ENCODE assay signal across 8 mouse cellular contexts in genomic region chr3:95930471-95930789, GRCm38 (mm10). TPM values are rescaled to one million over a fixed set of nuclear protein-coding genes. Genes with fewer than 3 reads are reported as not detected.
DNase-seq lines count a peak whose midpoint lies in the region; ATAC-seq and TF ChIP-seq lines count a peak whose summit lies in the region.

No protein-coding gene starts in this region.

- H3K4me1 ChIP-seq in embryonic facial prominence, embryonic 10.5 days, result peaks cover 19% of the 10 kb centered on the region
- H3K4me1 ChIP-seq in limb, embryonic 10.5 days, result peaks cover 10% of the 10 kb centered on the region; the same call in 1 of the 2 replicates
- peaks cover 23% of the 10 kb centered on the region for H3K4me1 ChIP-seq in neural tube, embryonic 13.5 days (replicated peaks)

- TF ChIP-seq CTCF in left cerebral cortex, adult 2 months (IDR thresholded peaks at IDR 0.05), result no peak

- H3K27ac ChIP-seq in left cerebral cortex, adult 2 months, result no peak overlapping the region; the same call in 1 of the 2 replicates
- H3K27ac ChIP-seq in embryonic facial prominence, embryonic 10.5 days (replicated peaks), result peak overlapping the region; percentile 99
- H3K27ac ChIP-seq in limb, embryonic 10.5 days, result peak overlapping the region; percentile 96
- H3K27ac ChIP-seq in neural tube, embryonic 13.5 days (replicated peaks), result peak overlapping the region; percentile 87

- intact Hi-C loops in left cerebral cortex, adult 2 months (cut with DNase I), result no loop called here
- intact Hi-C loops in left cerebral cortex, postnatal 36 days (cut with DNase I), result no loop called here

- peak overlapping the region; percentile 75 for H3K4me2 ChIP-seq in neural tube, embryonic 13.5 days

- no peak for ATAC-seq in neural tube, embryonic 13.5 days (ENCODE audit: low read depth)

- H3K27me3 ChIP-seq in embryonic facial prominence, embryonic 10.5 days (replicated peaks; ENCODE audit: low read depth, poor library complexity, severe bottlenecking), result no peaks in the 10 kb centered on the region
- H3K27me3 ChIP-seq in limb, embryonic 10.5 days (ENCODE audit: low read depth, poor library complexity, severe bottlenecking), result no peaks in the 10 kb centered on the region
- H3K27me3 ChIP-seq in neural tube, embryonic 13.5 days, result no peaks in the 10 kb centered on the region

- H3K4me3 ChIP-seq in left cerebral cortex, adult 2 months, result peak overlapping the region; percentile 94
- H3K4me3 ChIP-seq in embryonic facial prominence, embryonic 10.5 days, result peak overlapping the region; percentile 89
- H3K4me3 ChIP-seq in limb, embryonic 10.5 days, result peak overlapping the region; percentile 95
- peak overlapping the region; percentile 87 for H3K4me3 ChIP-seq in neural tube, embryonic 13.5 days

- DNase-seq in left cerebral cortex, adult 2 months (ENCODE audit: extremely low spot score in 1 of 2, low spot score in 2 of 2), result no peak
- no peak for DNase-seq in left cerebral cortex, postnatal 36 days (ENCODE audit: low spot score in 2 of 2)
- DNase-seq in embryonic facial prominence, embryonic 10.5 days (ENCODE audit: low spot score), result peak; percentile 30
- DNase-seq in limb, embryonic 10.5 days (ENCODE audit: low spot score), result peak; percentile 41
- no peak for DNase-seq in layer of hippocampus, postnatal 25 days (ENCODE audit: extremely low spot score in 1 of 2, low spot score in 1 of 2)
- DNase-seq in testis, postnatal 10 days (ENCODE audit: low spot score), result no peak
- no peak for DNase-seq in layer of hippocampus, postnatal 14 days (ENCODE audit: low spot score in 2 of 2)

- WGBS in embryonic facial prominence, embryonic 10.5 days, result 7% methylated on average over 5 of the region's 5 CpGs
- 4% methylated on average over 5 of the region's 5 CpGs for WGBS in limb, embryonic 10.5 days
- WGBS in neural tube, embryonic 13.5 days, result 5% methylated on average over 5 of the region's 5 CpGs

- H3K9ac ChIP-seq in neural tube, embryonic 13.5 days, result peak overlapping the region; percentile 88

- H3K36me3 ChIP-seq in embryonic facial prominence, embryonic 10.5 days (replicated peaks), result peaks cover 34% of the 10 kb centered on the region
- peaks cover 37% of the 10 kb centered on the region for H3K36me3 ChIP-seq in limb, embryonic 10.5 days
- peaks cover 22% of the 10 kb centered on the region for H3K36me3 ChIP-seq in neural tube, embryonic 13.5 days

- no peaks in the 10 kb centered on the region for H3K9me3 ChIP-seq in embryonic facial prominence, embryonic 10.5 days
- H3K9me3 ChIP-seq in limb, embryonic 10.5 days (replicated peaks), result no peaks in the 10 kb centered on the region
- H3K9me3 ChIP-seq in neural tube, embryonic 13.5 days, result no peaks in the 10 kb centered on the region

RNA-seq across cellular contexts. Expression of gene Anp32e, which starts 1.4 kb away (rescaled TPM):
- 10 to 100 TPM; 82.7 to 98.9 TPM for total RNA-seq in left cerebral cortex, adult 2 months (2021)
- 10 to 100 TPM; 87.9 to 91.2 TPM for total RNA-seq in left cerebral cortex, postnatal 36 days (2021)
- 369 and 371 TPM in 2 replicates for polyA plus RNA-seq in embryonic facial prominence, embryonic 10.5 days (2016; fragmentation: Nextera tagmentation; extraction: Ambion mirVana)
- 344 and 367 TPM in 2 replicates for polyA plus RNA-seq in limb, embryonic 10.5 days (2016; fragmentation: Nextera tagmentation; extraction: Ambion mirVana)
- polyA plus RNA-seq in neural tube, embryonic 13.5 days (2015; fragmentation: Nextera tagmentation; extraction: Ambion mirVana), result 150 and 161 TPM in 2 replicates
- total RNA-seq in layer of hippocampus, postnatal 25 days (2021), result 10 to 100 TPM; 73.8 to 73.9 TPM
- 100 to 1,000 TPM; 101 TPM for total RNA-seq in layer of hippocampus, postnatal 14 days (2021)

RNA-seq across cellular contexts. Expression of gene Car14, which starts 25.9 kb away (rescaled TPM):
- 1 to 10 TPM; 6.8 to 8.2 TPM for total RNA-seq in left cerebral cortex, adult 2 months (2021)
- total RNA-seq in left cerebral cortex, postnatal 36 days (2021), result 10 to 100 TPM in 1 of 2 experiments, 1 to 10 TPM in 1; 8.8 to 10.6 TPM
- 120 and 133 TPM in 2 replicates for polyA plus RNA-seq in embryonic facial prominence, embryonic 10.5 days (2016; fragmentation: Nextera tagmentation; extraction: Ambion mirVana)
- polyA plus RNA-seq in limb, embryonic 10.5 days (2016; fragmentation: Nextera tagmentation; extraction: Ambion mirVana), result 161 and 187 TPM in 2 replicates
- 1.4 and 2.7 TPM in 2 replicates for polyA plus RNA-seq in neural tube, embryonic 13.5 days (2015; fragmentation: Nextera tagmentation; extraction: Ambion mirVana)
- 10 to 100 TPM; 12.7 to 13.4 TPM for total RNA-seq in layer of hippocampus, postnatal 25 days (2021)
- 10 to 100 TPM in 1 of 2 experiments, 1 to 10 TPM in 1; 6.8 to 11.9 TPM for total RNA-seq in layer of hippocampus, postnatal 14 days (2021)

RNA-seq across cellular contexts. Expression of gene Aph1a, which starts 36.7 kb away (rescaled TPM):
- 10 to 100 TPM; 68.2 to 72.9 TPM for total RNA-seq in left cerebral cortex, adult 2 months (2021)
- total RNA-seq in left cerebral cortex, postnatal 36 days (2021), result 10 to 100 TPM; 61.8 to 75.2 TPM
- 33.4 and 36.1 TPM in 2 replicates for polyA plus RNA-seq in embryonic facial prominence, embryonic 10.5 days (2016; fragmentation: Nextera tagmentation; extraction: Ambion mirVana)
- polyA plus RNA-seq in limb, embryonic 10.5 days (2016; fragmentation: Nextera tagmentation; extraction: Ambion mirVana), result 24.3 and 24.5 TPM in 2 replicates
- 27.3 and 33.3 TPM in 2 replicates for polyA plus RNA-seq in neural tube, embryonic 13.5 days (2015; fragmentation: Nextera tagmentation; extraction: Ambion mirVana)
- total RNA-seq in layer of hippocampus, postnatal 25 days (2021), result 10 to 100 TPM; 71.6 to 76.2 TPM
- 10 to 100 TPM; 76.1 to 83.5 TPM for total RNA-seq in layer of hippocampus, postnatal 14 days (2021)

RNA-seq across cellular contexts. Expression of gene BC028528, which starts 38.6 kb away (rescaled TPM):
- total RNA-seq in left cerebral cortex, adult 2 months (2021), result 1 to 10 TPM; 3.3 to 5.4 TPM
- total RNA-seq in left cerebral cortex, postnatal 36 days (2021), result 1 to 10 TPM; 3.4 to 5.5 TPM
- polyA plus RNA-seq in embryonic facial prominence, embryonic 10.5 days (2016; fragmentation: Nextera tagmentation; extraction: Ambion mirVana), result 7.6 and 10.2 TPM in 2 replicates
- 7.9 and 11.4 TPM in 2 replicates for polyA plus RNA-seq in limb, embryonic 10.5 days (2016; fragmentation: Nextera tagmentation; extraction: Ambion mirVana)
- polyA plus RNA-seq in neural tube, embryonic 13.5 days (2015; fragmentation: Nextera tagmentation; extraction: Ambion mirVana), result 21.9 and 24.1 TPM in 2 replicates
- 1 to 10 TPM; 4.2 to 6.5 TPM for total RNA-seq in layer of hippocampus, postnatal 25 days (2021)
- total RNA-seq in layer of hippocampus, postnatal 14 days (2021), result 1 to 10 TPM; 6.4 to 9.6 TPM

RNA-seq across cellular contexts. Expression of gene Ciart, which starts 48.4 kb away (rescaled TPM):
- 10 to 100 TPM; 15.9 to 23.8 TPM for total RNA-seq in left cerebral cortex, adult 2 months (2021)
- 10 to 100 TPM; 18.6 to 26.6 TPM for total RNA-seq in left cerebral cortex, postnatal 36 days (2021)
- polyA plus RNA-seq in embryonic facial prominence, embryonic 10.5 days (2016; fragmentation: Nextera tagmentation; extraction: Ambion mirVana), result 11.5 and 13.4 TPM in 2 replicates
- polyA plus RNA-seq in limb, embryonic 10.5 days (2016; fragmentation: Nextera tagmentation; extraction: Ambion mirVana), result 8.8 and 10.5 TPM in 2 replicates
- 3.9 and 5.1 TPM in 2 replicates for polyA plus RNA-seq in neural tube, embryonic 13.5 days (2015; fragmentation: Nextera tagmentation; extraction: Ambion mirVana)
- 10 to 100 TPM in 1 of 2 experiments, 1 to 10 TPM in 1; 9.4 to 11.5 TPM for total RNA-seq in layer of hippocampus, postnatal 25 days (2021)
- total RNA-seq in layer of hippocampus, postnatal 14 days (2021), result 10 to 100 TPM; 10.1 to 10.9 TPM

Comparison
In these comparisons a context has a peak if more than half of its experiments do, and no peak if none do; other contexts are left out.
1. DNase-seq: peak in embryonic facial prominence, embryonic 10.5 days (single experiment) and limb, embryonic 10.5 days (single experiment); none in left cerebral cortex, adult 2 months (0 of 2), left cerebral cortex, postnatal 36 days (0 of 2), layer of hippocampus, postnatal 25 days (0 of 2), testis, postnatal 10 days (single experiment) and layer of hippocampus, postnatal 14 days (0 of 2).
2. Peak in every context shown above with its lines, with median percentiles within 50 percentile points of each other: H3K4me3 ChIP-seq.